Mouse (Mus musculus): ENCODE results near the gene Bicral. TPM values are rescaled to one million over a fixed set of nuclear protein-coding genes. Genes with fewer than 3 reads are reported as not detected.
"Not testable (repeated sequence)": the region's sequence is repeated elsewhere in the genome, so short reads cannot be mapped to it uniquely, and the experiment has no call there.

Bicral gene
- polyA plus RNA-seq, 1 experiment, result 14.4 TPM

DNA sequence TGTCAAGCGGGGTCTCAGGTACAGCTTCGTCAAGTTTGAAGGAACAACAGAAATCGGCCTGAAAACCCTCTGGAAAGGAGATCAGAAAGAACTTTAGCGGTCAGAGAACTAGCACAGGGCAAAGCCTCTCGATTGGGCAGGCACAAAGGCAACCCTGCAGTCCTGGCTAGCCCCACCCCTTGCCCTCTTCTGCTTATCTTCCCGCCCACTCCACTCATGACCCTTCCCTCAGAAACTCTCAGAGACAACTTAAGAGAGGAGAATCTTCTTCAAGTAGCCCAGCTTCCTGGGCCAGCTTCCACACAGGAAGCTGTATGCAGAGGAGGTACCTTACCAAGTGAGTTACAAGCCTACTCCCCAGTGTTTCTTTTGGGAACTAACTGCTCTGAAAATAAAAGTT is 56.5 kb downstream of the Bicral start:
- Histone ChIP-seq H3K4me1 (ENCODE audit: control insufficient read depth, insufficient read depth, insufficient read length) (no peaks in the 10 kb centered on the region; the same call in 1 of the 2 replicates), H3K27ac (ENCODE audit: insufficient read depth, low read length) (no peak overlapping the region), H3K36me3 (ENCODE audit: control insufficient read depth, insufficient read depth, low read length) (peaks cover 40% of the 10 kb centered on the region), H3K27me3 (ENCODE audit: control insufficient read depth, insufficient read depth, low read length) (no peaks in the 10 kb centered on the region), H3K4me3 (ENCODE audit: extremely low read depth, insufficient read depth, insufficient read length) (no peak overlapping the region)
- no peak for DNase-seq (ENCODE audit: low read depth in 1 of 2, low spot score in 2 of 2)
- no peak for TF ChIP-seq CTCF (IDR thresholded peaks at IDR 0.05; ENCODE audit: extremely low read depth, insufficient read depth, insufficient read length, insufficient replicate concordance)
- no peak for TF ChIP-seq POLR2A (IDR thresholded peaks at IDR 0.05; ENCODE audit: low read depth, low read length)
- 77% methylated on average over 6 of the region's 6 CpGs for WGBS

DNA sequence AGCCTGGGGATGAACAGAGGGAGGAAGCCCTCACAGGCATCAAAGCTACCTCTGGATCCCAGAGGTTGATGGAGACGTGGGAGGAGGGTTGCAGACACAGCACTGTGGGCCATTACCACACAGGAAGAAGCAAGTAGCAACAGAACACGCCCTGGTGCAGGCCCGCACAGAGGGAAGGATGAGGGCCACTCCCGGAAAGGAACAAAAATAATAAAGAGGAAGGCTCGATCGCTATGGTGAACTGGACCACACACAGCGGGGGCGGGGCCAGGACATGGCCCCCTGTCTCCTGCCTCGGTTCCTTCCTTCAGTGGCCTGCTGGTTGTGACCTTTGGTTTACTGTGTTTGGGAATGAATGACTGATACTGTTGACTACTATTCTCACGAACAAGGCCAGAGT is 58.6 kb downstream of the Bicral start:
- H3K4me3 ChIP-seq (ENCODE audit: extremely low read depth, insufficient read depth, insufficient read length), result no peak overlapping the region
- no peak for DNase-seq (ENCODE audit: low read depth in 1 of 2, low spot score in 2 of 2)
- TF ChIP-seq POLR2A (IDR thresholded peaks at IDR 0.05; ENCODE audit: low read depth, low read length) (no peak), CTCF (IDR thresholded peaks at IDR 0.05; ENCODE audit: extremely low read depth, insufficient read depth, insufficient read length, insufficient replicate concordance) (no peak)
- no peak overlapping the region for H3K27ac ChIP-seq (ENCODE audit: insufficient read depth, low read length)
- no peaks in the 10 kb centered on the region; the same call in 1 of the 2 replicates for H3K4me1 ChIP-seq (ENCODE audit: control insufficient read depth, insufficient read depth, insufficient read length)
- 70% methylated on average over 10 of the region's 10 CpGs for WGBS
- H3K27me3 ChIP-seq (ENCODE audit: control insufficient read depth, insufficient read depth, low read length), result no peaks in the 10 kb centered on the region
- peaks cover 27% of the 10 kb centered on the region for H3K36me3 ChIP-seq (ENCODE audit: control insufficient read depth, insufficient read depth, low read length)

DNA sequence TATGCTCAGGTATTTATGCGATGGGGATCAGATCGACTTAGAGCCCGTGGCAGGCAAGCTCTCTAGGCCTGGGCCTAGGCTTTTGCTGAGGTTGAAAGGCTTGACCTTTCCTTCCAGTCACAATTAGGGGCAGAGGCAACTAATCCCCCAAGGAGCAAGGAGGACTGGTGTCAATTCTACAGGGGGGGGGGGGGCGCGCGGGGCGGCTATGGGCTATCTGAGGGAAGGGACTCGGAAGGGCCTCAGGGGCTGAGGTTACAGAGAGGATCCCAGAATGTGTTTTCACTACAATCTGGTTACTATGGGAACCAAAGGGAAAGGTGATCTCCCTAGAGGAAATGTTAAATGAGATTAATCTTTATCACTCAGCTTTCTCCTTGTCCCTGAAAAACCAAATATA is 60.9 kb downstream of the Bicral start:
- no peaks in the 10 kb centered on the region for H3K27me3 ChIP-seq (ENCODE audit: control insufficient read depth, insufficient read depth, low read length)
- no peak overlapping the region for H3K4me3 ChIP-seq (ENCODE audit: extremely low read depth, insufficient read depth, insufficient read length)
- TF ChIP-seq POLR2A (IDR thresholded peaks at IDR 0.05; ENCODE audit: low read depth, low read length), result no peak
- no peak for TF ChIP-seq CTCF (IDR thresholded peaks at IDR 0.05; ENCODE audit: extremely low read depth, insufficient read depth, insufficient read length, insufficient replicate concordance)
- no peak for DNase-seq (ENCODE audit: low read depth in 1 of 2, low spot score in 2 of 2)
- no peak overlapping the region for H3K27ac ChIP-seq (ENCODE audit: insufficient read depth, low read length)
- 88% methylated on average over 8 of the region's 8 CpGs for WGBS
- H3K36me3 ChIP-seq (ENCODE audit: control insufficient read depth, insufficient read depth, low read length), result peaks cover 25% of the 10 kb centered on the region
- H3K4me1 ChIP-seq (ENCODE audit: control insufficient read depth, insufficient read depth, insufficient read length), result no peaks in the 10 kb centered on the region; the same call in 1 of the 2 replicates

DNA sequence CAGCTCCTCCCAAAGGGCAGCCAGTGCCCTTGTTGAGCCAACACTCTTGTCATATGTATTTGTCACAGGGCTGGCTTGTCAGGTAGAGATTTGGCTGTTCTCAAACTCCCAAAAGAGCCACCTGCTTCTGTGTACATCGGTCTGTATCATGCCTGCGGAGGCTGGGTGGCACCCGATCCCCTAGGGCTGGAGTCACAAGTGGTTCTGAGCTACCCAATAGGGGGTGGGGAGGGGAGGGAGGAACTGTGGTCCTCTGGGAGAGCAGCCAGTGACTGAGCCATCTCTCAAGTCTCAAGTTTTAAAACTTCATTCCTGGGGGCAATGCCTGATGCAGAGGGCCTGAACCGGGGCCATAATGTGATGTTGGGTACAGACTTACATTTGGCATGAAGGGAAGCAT is 61.5 kb downstream of the Bicral start:
- Histone ChIP-seq H3K27ac (ENCODE audit: insufficient read depth, low read length) (no peak overlapping the region), H3K36me3 (ENCODE audit: control insufficient read depth, insufficient read depth, low read length) (peaks cover 20% of the 10 kb centered on the region), H3K4me3 (ENCODE audit: extremely low read depth, insufficient read depth, insufficient read length) (no peak overlapping the region), H3K4me1 (ENCODE audit: control insufficient read depth, insufficient read depth, insufficient read length) (no peaks in the 10 kb centered on the region; the same call in 1 of the 2 replicates), H3K27me3 (ENCODE audit: control insufficient read depth, insufficient read depth, low read length) (no peaks in the 10 kb centered on the region)
- no peak for DNase-seq (ENCODE audit: low read depth in 1 of 2, low spot score in 2 of 2)
- WGBS, result 95% methylated on average over 4 of the region's 4 CpGs
- TF ChIP-seq POLR2A (IDR thresholded peaks at IDR 0.05; ENCODE audit: low read depth, low read length) (no peak), CTCF (IDR thresholded peaks at IDR 0.05; ENCODE audit: extremely low read depth, insufficient read depth, insufficient read length, insufficient replicate concordance) (no peak)

DNA sequence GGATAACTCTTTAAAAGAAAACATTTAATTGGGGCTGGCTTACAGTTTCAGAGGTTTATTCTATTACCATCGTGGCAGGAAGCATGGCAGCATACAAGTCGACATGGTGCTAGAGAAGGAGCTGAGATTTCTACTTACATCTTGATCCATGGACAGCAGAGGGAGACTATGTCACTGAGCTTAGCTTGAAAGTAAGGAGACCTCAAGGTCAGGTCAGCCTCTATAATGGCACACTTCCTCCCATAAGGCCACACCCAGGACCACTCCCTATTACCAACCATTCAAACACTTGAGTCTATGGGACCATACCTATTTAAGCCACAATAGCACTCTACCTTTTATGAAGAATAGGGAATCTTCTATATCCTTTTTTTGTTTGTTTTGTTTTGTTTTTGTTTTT is 65.3 kb downstream of the Bicral start:
- Histone ChIP-seq H3K36me3 (ENCODE audit: control insufficient read depth, insufficient read depth, low read length) (no peaks in the 10 kb centered on the region), H3K4me3 (ENCODE audit: extremely low read depth, insufficient read depth, insufficient read length) (no peak overlapping the region)
- 63% methylated on average over 2 of the region's 2 CpGs for WGBS

DNA sequence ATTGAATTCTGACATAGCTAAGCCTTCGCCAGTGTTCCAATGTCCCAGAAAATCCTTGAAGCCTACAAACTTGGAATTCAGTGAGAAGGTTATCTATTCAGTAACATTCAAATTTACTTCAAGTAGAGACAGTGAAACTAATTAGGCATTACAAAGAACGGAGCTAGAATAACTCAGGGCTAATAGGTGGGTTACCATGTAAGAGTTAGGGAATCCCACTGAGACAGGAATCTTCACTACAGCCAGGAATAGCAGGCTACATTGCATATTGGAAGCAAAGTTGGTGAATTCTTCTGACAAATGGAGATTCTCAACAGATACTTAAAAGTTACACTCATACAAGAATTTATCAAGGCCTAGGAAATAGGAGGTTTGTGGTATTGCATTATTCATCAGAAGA is 70.3 kb downstream of the Bicral start:
- H3K36me3 ChIP-seq (ENCODE audit: control insufficient read depth, insufficient read depth, low read length); H3K27me3 ChIP-seq (ENCODE audit: control insufficient read depth, insufficient read depth, low read length); DNase-seq (ENCODE audit: low read depth in 1 of 2, low spot score in 2 of 2); H3K4me1 ChIP-seq (ENCODE audit: control insufficient read depth, insufficient read depth, insufficient read length); H3K4me3 ChIP-seq (ENCODE audit: extremely low read depth, insufficient read depth, insufficient read length); H3K27ac ChIP-seq (ENCODE audit: insufficient read depth, low read length): not testable (repeated sequence)
- 90% methylated on average over 2 of the region's 2 CpGs for WGBS

More for the DNA sequence above, 65.3 kb downstream of the Bicral start:
- TF ChIP-seq POLR2A (IDR thresholded peaks at IDR 0.05; ENCODE audit: low read depth, low read length), result no peak
- TF ChIP-seq CTCF (IDR thresholded peaks at IDR 0.05; ENCODE audit: extremely low read depth, insufficient read depth, insufficient read length, insufficient replicate concordance), result no peak
- H3K27me3 ChIP-seq (ENCODE audit: control insufficient read depth, insufficient read depth, low read length), result no peaks in the 10 kb centered on the region
- H3K4me1 ChIP-seq (ENCODE audit: control insufficient read depth, insufficient read depth, insufficient read length), result no peaks in the 10 kb centered on the region
- H3K27ac ChIP-seq (ENCODE audit: insufficient read depth, low read length), result no peak overlapping the region
- DNase-seq (ENCODE audit: low read depth in 1 of 2, low spot score in 2 of 2), result no peak

DNA sequence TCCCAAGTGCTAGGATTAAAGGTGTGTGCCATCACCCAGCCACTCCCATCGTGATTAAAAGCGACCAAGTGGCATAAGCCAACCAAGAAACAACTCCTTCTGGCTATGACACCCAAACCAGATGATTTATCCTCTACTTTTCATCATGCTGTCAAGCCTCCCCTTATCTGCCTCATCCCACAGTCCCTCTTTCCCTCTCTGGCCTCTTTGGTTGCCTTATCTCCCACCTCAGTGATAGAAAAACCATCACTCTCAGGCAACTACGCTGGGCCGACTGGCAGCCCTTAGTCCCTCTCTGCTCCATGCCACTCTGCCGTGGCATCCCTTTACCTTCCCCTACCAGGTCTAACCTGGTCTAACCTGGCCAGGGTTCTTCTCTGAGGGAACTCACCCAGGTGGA is 71.3 kb downstream of the Bicral start:
- H3K4me3 ChIP-seq (ENCODE audit: extremely low read depth, insufficient read depth, insufficient read length), result no peak overlapping the region
- H3K27ac ChIP-seq (ENCODE audit: insufficient read depth, low read length), result no peak overlapping the region
- no peaks in the 10 kb centered on the region for H3K36me3 ChIP-seq (ENCODE audit: control insufficient read depth, insufficient read depth, low read length)
- H3K4me1 ChIP-seq (ENCODE audit: control insufficient read depth, insufficient read depth, insufficient read length), result no peaks in the 10 kb centered on the region
- 81% methylated on average over 5 of the region's 5 CpGs for WGBS
- DNase-seq (ENCODE audit: low read depth in 1 of 2, low spot score in 2 of 2), result no peak
- no peak for TF ChIP-seq POLR2A (IDR thresholded peaks at IDR 0.05; ENCODE audit: low read depth, low read length)
- no peak for TF ChIP-seq CTCF (IDR thresholded peaks at IDR 0.05; ENCODE audit: extremely low read depth, insufficient read depth, insufficient read length, insufficient replicate concordance)
- no peaks in the 10 kb centered on the region for H3K27me3 ChIP-seq (ENCODE audit: control insufficient read depth, insufficient read depth, low read length)
